Mouse (Mus musculus): ENCODE data around the gene Irf9. TPM values are rescaled to one million over a fixed set of nuclear protein-coding genes. Genes with fewer than 3 reads are reported as not detected.

Irf9 gene
- polyA plus RNA-seq, 1 experiment = 10.9 TPM

DNA sequence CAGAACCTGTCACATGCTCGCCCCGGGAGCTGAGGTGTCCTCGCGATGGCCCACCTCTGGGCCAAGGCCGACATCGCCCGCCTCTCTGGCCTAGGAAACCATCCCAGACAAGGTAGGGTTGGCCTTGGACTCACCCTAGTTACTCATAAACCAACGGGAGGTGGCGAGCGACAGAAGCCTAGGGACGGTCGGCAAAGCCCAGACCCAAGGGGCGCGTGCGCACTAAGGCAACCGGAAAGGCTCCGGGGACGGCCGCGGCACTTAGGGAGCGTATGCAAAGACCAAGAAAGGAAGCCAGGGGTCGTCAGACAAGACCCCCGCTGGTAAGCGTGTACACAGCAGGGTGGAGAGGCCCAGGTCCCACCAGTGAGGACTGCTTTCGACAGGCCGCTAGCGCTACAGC is 43.6 kb upstream of the Irf9 start, which contains the start of gene Dcaf11:
Dcaf11 (plus strand) TSS at position 208 of the 403 bp plus-strand sequence.
- Histone ChIP-seq H3K36me3 (ENCODE audit: control insufficient read depth, insufficient read depth, low read length, poor library complexity, severe bottlenecking) (no peaks in the 10 kb centered on the region), H3K9ac (ENCODE audit: low read depth, poor library complexity, severe bottlenecking) (peak within 1 kb of the TSS; percentile 38), H3K4me1 (ENCODE audit: control insufficient read depth, insufficient read depth, low read length) (no peaks in the 10 kb centered on the region), H3K4me3 (ENCODE audit: low read depth, low read length) (peak within 1 kb of the TSS; percentile 79), H3K9me3 (replicated peaks; ENCODE audit: control insufficient read depth, insufficient read depth, low read length, poor library complexity, severe bottlenecking) (no peaks in the 10 kb centered on the region), H3K27me3 (ENCODE audit: control insufficient read depth, insufficient read depth, low read length, poor library complexity, severe bottlenecking) (no peaks in the 10 kb centered on the region), H3K27ac (ENCODE audit: insufficient read depth, low read length) (peak within 1 kb of the TSS; percentile 86)
- TF ChIP-seq EP300 (IDR thresholded peaks at IDR 0.05; ENCODE audit: insufficient read depth, low read depth, low read length) (0 out of 2 replicates have a peak, but pooled peaks have one; percentile 67), CTCF (IDR thresholded peaks at IDR 0.05; ENCODE audit: low read depth, low read length) (no peak)

DNA sequence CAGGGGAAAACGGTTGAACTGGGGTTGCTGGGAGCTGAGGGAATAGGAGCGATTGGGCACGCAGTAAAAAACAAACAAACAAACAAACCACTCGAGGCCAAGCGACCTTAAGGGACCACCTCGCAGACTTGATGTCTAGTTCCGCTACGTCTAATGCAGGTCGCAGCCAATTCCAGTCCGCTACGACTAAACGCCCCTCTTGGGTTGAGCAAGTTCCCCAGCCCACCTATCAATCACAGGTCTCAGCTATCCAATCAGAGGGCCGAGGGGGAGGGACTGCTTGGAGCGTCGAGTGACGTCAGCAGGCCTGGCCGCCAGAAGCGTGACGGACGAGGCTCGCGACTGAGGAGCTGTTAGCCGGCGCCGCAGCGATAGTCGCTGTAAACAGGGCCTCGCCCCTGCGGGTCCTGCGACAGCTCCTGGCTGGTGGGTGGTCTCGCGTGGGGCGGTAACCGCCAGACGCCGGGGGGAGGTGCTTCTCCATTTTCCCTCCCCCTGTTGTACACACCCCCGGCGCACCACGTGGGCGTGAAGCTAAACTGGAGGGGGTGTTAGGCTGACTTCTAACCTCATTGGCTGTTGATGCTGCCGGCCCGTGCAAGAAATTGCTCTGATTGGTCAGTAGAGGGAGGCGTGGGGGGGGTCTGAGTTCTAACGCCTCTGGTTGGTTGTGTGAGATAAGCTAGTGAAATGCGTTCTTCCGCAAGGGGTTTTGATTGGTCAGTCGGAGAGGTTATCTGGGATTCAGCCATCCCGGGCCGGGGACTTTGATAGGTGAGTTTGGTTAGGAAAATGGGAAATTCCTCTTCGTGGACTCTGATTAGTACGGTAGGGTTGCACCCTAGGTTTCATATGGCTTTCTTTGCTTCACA is 42.9 kb upstream of the Irf9 start, which contains the start of gene A730061H03Rik:
A730061H03Rik (minus strand) TSS at position 205 of the 872 bp plus-strand sequence.
- Histone ChIP-seq H3K4me3 (ENCODE audit: low read depth, low read length) (peak within 1 kb of the TSS; percentile 79), H3K4me1 (ENCODE audit: control insufficient read depth, insufficient read depth, low read length) (no peaks in the 10 kb centered on the region), H3K27ac (ENCODE audit: insufficient read depth, low read length) (peak within 1 kb of the TSS; percentile 86), H3K9me3 (replicated peaks; ENCODE audit: control insufficient read depth, insufficient read depth, low read length, poor library complexity, severe bottlenecking) (no peaks in the 10 kb centered on the region), H3K27me3 (ENCODE audit: control insufficient read depth, insufficient read depth, low read length, poor library complexity, severe bottlenecking) (no peaks in the 10 kb centered on the region), H3K9ac (ENCODE audit: low read depth, poor library complexity, severe bottlenecking) (peak within 1 kb of the TSS; percentile 38), H3K36me3 (ENCODE audit: control insufficient read depth, insufficient read depth, low read length, poor library complexity, severe bottlenecking) (peaks cover 3% of the 10 kb centered on the region; the same call in 1 of the 2 replicates)
- TF ChIP-seq CTCF (IDR thresholded peaks at IDR 0.05; ENCODE audit: low read depth, low read length) = no peak
- no peak for TF ChIP-seq EP300 (IDR thresholded peaks at IDR 0.05; ENCODE audit: insufficient read depth, low read depth, low read length)
- peak; percentile 30 for TF ChIP-seq POLR2A (IDR thresholded peaks at IDR 0.05; ENCODE audit: insufficient read depth, low read length)

DNA sequence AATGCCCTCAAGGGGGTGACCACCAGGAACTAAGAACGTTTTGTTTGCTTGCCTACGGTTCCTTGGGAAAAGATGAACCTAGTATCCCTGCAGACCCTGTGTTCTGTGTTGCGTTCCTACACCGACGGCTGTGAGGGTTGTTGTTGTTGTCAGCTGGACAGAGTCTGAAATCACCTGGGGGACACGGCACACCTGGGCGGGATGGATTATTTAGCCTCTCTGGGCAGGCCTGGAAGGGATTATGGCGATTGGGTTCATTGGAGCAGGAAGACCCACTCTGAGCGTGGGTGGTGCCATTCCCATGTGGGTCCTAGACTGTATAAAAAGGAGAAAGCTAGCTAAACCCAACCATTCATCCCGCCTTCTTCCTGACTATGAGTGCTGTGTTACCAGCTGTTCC is 41.5 kb upstream of the Irf9 start:
- Histone ChIP-seq H3K27me3 (ENCODE audit: control insufficient read depth, insufficient read depth, low read length, poor library complexity, severe bottlenecking) (no peaks in the 10 kb centered on the region), H3K9ac (ENCODE audit: low read depth, poor library complexity, severe bottlenecking) (no peak overlapping the region), H3K36me3 (ENCODE audit: control insufficient read depth, insufficient read depth, low read length, poor library complexity, severe bottlenecking) (peaks cover 3% of the 10 kb centered on the region; the same call in 1 of the 2 replicates), H3K4me3 (ENCODE audit: low read depth, low read length) (no peak overlapping the region), H3K27ac (ENCODE audit: insufficient read depth, low read length) (no peak overlapping the region), H3K4me1 (ENCODE audit: control insufficient read depth, insufficient read depth, low read length) (no peaks in the 10 kb centered on the region), H3K9me3 (replicated peaks; ENCODE audit: control insufficient read depth, insufficient read depth, low read length, poor library complexity, severe bottlenecking) (no peaks in the 10 kb centered on the region)
- TF ChIP-seq EP300 (IDR thresholded peaks at IDR 0.05; ENCODE audit: insufficient read depth, low read depth, low read length) (no peak), CTCF (IDR thresholded peaks at IDR 0.05; ENCODE audit: low read depth, low read length) (no peak), POLR2A (IDR thresholded peaks at IDR 0.05; ENCODE audit: insufficient read depth, low read length) (no peak)

DNA sequence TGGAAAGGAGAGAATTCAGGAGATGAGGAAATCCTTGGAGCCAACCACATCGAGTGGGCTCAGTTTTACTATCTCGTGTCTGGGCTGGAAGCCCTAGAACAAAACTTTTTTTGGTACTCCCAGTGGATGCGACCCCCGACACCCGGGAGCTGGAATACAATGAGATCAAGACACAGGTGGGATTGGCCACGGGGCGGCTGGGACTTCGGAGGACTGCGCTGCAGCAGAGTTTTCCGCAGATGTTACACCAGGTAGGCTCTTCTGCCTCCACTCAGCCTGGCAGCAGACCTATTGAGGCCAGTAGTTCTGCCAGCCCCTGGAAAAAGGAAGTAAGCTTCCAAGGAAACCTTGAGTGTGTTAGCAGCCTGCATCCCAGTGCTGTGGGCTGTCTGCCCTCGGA is 40.1 kb upstream of the Irf9 start:
- no peaks in the 10 kb centered on the region for H3K27me3 ChIP-seq (ENCODE audit: control insufficient read depth, insufficient read depth, low read length, poor library complexity, severe bottlenecking)
- no peak overlapping the region for H3K9ac ChIP-seq (ENCODE audit: low read depth, poor library complexity, severe bottlenecking)
- TF ChIP-seq EP300 (IDR thresholded peaks at IDR 0.05; ENCODE audit: insufficient read depth, low read depth, low read length) (no peak), CTCF (IDR thresholded peaks at IDR 0.05; ENCODE audit: low read depth, low read length) (no peak), POLR2A (IDR thresholded peaks at IDR 0.05; ENCODE audit: insufficient read depth, low read length) (no peak)
- H3K4me3 ChIP-seq (ENCODE audit: low read depth, low read length) = no peak overlapping the region
- peaks cover 3% of the 10 kb centered on the region; the same call in 1 of the 2 replicates for H3K36me3 ChIP-seq (ENCODE audit: control insufficient read depth, insufficient read depth, low read length, poor library complexity, severe bottlenecking)
- H3K27ac ChIP-seq (ENCODE audit: insufficient read depth, low read length) = no peak overlapping the region
- H3K4me1 ChIP-seq (ENCODE audit: control insufficient read depth, insufficient read depth, low read length) = no peaks in the 10 kb centered on the region
- H3K9me3 ChIP-seq (replicated peaks; ENCODE audit: control insufficient read depth, insufficient read depth, low read length, poor library complexity, severe bottlenecking) = no peaks in the 10 kb centered on the region

DNA sequence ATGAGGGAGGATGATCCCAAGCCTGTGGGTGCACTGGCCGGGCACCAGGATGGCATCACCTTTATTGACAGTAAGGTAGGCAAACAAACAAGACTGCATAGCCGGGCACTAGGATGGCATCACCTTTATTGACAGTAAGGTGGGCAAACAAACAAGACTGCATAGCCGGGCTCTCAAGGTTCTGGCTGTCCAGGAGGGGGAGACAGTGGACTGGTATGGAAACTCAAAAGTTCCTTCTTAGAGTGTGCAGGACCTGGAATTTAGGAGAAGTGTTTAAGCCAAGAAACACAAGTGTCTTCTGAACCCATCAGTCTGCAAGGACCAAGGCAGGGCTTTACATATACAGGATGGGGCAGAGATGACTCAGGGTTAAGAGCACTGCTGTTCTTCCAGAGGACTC is 37.6 kb upstream of the Irf9 start:
- TF ChIP-seq CTCF (IDR thresholded peaks at IDR 0.05; ENCODE audit: low read depth, low read length) = no peak
- no peak for TF ChIP-seq POLR2A (IDR thresholded peaks at IDR 0.05; ENCODE audit: insufficient read depth, low read length)
- no peak for TF ChIP-seq EP300 (IDR thresholded peaks at IDR 0.05; ENCODE audit: insufficient read depth, low read depth, low read length)
- Histone ChIP-seq H3K36me3 (ENCODE audit: control insufficient read depth, insufficient read depth, low read length, poor library complexity, severe bottlenecking) (peaks cover 6% of the 10 kb centered on the region; the same call in 1 of the 2 replicates), H3K27ac (ENCODE audit: insufficient read depth, low read length) (no peak overlapping the region), H3K9me3 (replicated peaks; ENCODE audit: control insufficient read depth, insufficient read depth, low read length, poor library complexity, severe bottlenecking) (no peaks in the 10 kb centered on the region), H3K4me1 (ENCODE audit: control insufficient read depth, insufficient read depth, low read length) (no peaks in the 10 kb centered on the region), H3K27me3 (ENCODE audit: control insufficient read depth, insufficient read depth, low read length, poor library complexity, severe bottlenecking) (no peaks in the 10 kb centered on the region), H3K4me3 (ENCODE audit: low read depth, low read length) (no peak overlapping the region), H3K9ac (ENCODE audit: low read depth, poor library complexity, severe bottlenecking) (no peak overlapping the region)

DNA sequence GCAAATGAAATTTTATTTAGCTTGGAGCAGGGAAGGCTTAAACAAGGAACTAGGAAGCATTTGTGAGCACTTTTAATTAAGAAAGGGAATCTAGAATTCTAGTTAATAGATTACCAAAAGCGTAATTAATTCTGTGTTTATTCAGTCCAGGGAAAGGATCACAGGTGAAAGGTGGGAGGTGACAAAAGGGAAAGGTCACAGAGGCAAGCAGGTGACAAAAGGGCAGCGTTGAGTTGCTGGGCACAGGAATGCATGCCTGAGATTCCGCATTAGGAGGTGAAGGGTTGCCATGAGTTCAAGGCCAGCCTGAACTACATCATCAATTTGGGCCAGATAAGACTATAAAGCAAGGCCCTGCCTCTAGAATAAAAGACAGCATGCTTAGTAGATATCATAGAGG is 35.9 kb upstream of the Irf9 start:
- Histone ChIP-seq H3K4me1 (ENCODE audit: control insufficient read depth, insufficient read depth, low read length) (no peaks in the 10 kb centered on the region), H3K27me3 (ENCODE audit: control insufficient read depth, insufficient read depth, low read length, poor library complexity, severe bottlenecking) (no peaks in the 10 kb centered on the region), H3K36me3 (ENCODE audit: control insufficient read depth, insufficient read depth, low read length, poor library complexity, severe bottlenecking) (peaks cover 6% of the 10 kb centered on the region; the same call in 1 of the 2 replicates), H3K9ac (ENCODE audit: low read depth, poor library complexity, severe bottlenecking) (no peak overlapping the region), H3K27ac (ENCODE audit: insufficient read depth, low read length) (no peak overlapping the region), H3K4me3 (ENCODE audit: low read depth, low read length) (no peak overlapping the region), H3K9me3 (replicated peaks; ENCODE audit: control insufficient read depth, insufficient read depth, low read length, poor library complexity, severe bottlenecking) (no peaks in the 10 kb centered on the region)
- TF ChIP-seq EP300 (IDR thresholded peaks at IDR 0.05; ENCODE audit: insufficient read depth, low read depth, low read length) (no peak), CTCF (IDR thresholded peaks at IDR 0.05; ENCODE audit: low read depth, low read length) (no peak), POLR2A (IDR thresholded peaks at IDR 0.05; ENCODE audit: insufficient read depth, low read length) (no peak)

Data from ES-Bruce4 (cell line).